Mouse (Mus musculus): Measurements from ENCODE around the gene Scrn3. TPM values are rescaled to one million over a fixed set of nuclear protein-coding genes. Genes with fewer than 3 reads are reported as not detected.

Gene Scrn3
- polyA plus RNA-seq, 1 experiment from 2014 or later: 7.9 TPM

DNA sequence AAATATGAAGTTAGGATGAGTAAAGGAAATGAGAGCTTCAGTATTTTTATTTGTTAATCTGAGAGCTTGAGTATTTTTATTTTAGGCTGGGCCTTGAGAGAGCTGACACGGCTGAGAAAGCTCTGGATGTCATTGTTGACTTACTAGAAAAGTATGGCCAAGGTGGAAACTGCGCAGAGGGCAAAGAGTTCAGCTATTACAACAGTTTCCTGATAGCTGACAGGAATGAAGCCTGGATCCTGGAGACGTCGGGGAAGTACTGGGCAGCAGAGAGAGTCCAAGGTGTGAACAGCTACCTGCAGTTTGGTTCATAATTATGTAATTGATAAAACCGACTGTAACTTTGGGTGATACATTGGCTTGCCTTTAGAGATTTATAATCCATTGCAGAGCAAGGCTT, 6.8 kb downstream of the Scrn3 start:
- WGBS: 88% methylated on average over 5 of the region's 5 CpGs
- no peak overlapping the region for H3K9ac ChIP-seq (replicated peaks; ENCODE audit: low read length)
- H3K9me3 ChIP-seq (ENCODE audit: control insufficient read depth, low read length): no peaks in the 10 kb centered on the region
- ATAC-seq (ENCODE audit: low FRiP score, low TSS enrichment) (no peak), DNase-seq (no peak)
- no peak overlapping the region for H3K27ac ChIP-seq (replicated peaks; ENCODE audit: low read depth, low read length)
- no peaks in the 10 kb centered on the region for H3K4me1 ChIP-seq (ENCODE audit: control insufficient read depth, insufficient read depth, low read length)
- no peak overlapping the region for H3K4me3 ChIP-seq (replicated peaks; ENCODE audit: low read depth, low read length)
- no peaks in the 10 kb centered on the region for H3K36me3 ChIP-seq (ENCODE audit: control insufficient read depth, insufficient read depth, low read length)
- no peaks in the 10 kb centered on the region for H3K27me3 ChIP-seq (ENCODE audit: control insufficient read depth, insufficient read depth, low read length)
- no peak overlapping the region for H3K4me2 ChIP-seq (ENCODE audit: low read length)

DNA sequence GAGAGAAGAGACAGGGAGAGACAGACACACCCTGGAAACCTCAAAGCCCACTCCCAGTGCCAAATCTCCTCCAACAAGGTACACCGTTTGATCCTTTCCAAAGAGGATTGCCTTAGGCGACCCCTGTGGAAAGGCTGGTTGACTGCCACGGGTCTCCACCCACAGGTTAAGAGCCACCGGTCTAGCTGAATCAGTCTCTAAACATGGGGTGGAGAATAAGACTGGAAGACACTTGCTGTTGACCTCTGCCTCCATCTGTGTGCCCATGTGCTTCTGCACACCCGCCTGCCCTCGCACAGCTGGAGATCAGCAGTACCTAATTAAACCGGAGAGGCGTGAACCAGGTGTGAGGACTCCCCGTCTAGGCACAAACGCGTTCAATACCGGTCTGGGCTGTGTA, 10.6 kb downstream of the Scrn3 start:
- H3K9ac ChIP-seq (replicated peaks; ENCODE audit: low read length): no peak overlapping the region
- H3K9me3 ChIP-seq (ENCODE audit: control insufficient read depth, low read length): no peaks in the 10 kb centered on the region
- no peak overlapping the region for H3K27ac ChIP-seq (replicated peaks; ENCODE audit: low read depth, low read length)
- H3K4me3 ChIP-seq (replicated peaks; ENCODE audit: low read depth, low read length): no peak overlapping the region
- WGBS: 73% methylated on average over 12 of the region's 12 CpGs
- no peak for DNase-seq
- no peak overlapping the region for H3K4me2 ChIP-seq (ENCODE audit: low read length)
- H3K27me3 ChIP-seq (ENCODE audit: control insufficient read depth, insufficient read depth, low read length): no peaks in the 10 kb centered on the region
- no peak for ATAC-seq (ENCODE audit: low FRiP score, low TSS enrichment)
- no peaks in the 10 kb centered on the region for H3K36me3 ChIP-seq (ENCODE audit: control insufficient read depth, insufficient read depth, low read length)
- H3K4me1 ChIP-seq (ENCODE audit: control insufficient read depth, insufficient read depth, low read length): no peaks in the 10 kb centered on the region

DNA sequence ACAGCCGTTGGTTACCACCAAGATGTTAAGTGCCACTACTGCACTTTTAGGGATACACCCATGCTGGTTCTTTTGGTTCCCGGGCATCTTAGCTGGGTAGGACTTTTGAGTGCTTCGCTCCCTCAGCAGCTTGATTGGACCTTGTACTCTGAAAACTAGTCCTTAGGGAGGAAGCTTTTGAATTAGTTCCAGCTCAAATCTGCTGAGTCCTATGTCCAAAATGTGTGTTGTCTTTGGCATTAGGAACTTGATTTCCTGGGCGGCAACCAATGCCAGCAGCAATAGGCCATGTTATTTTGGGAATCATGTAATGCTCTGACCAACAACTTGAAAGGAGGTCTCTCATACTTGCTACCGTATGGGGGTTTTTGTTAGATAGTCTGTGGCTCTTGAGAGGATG, 13.5 kb downstream of the Scrn3 start:
- no peaks in the 10 kb centered on the region for H3K36me3 ChIP-seq (ENCODE audit: control insufficient read depth, insufficient read depth, low read length)
- no peak for ATAC-seq (ENCODE audit: low FRiP score, low TSS enrichment)
- H3K9me3 ChIP-seq (ENCODE audit: control insufficient read depth, low read length): no peaks in the 10 kb centered on the region
- no peak overlapping the region for H3K27ac ChIP-seq (replicated peaks; ENCODE audit: low read depth, low read length)
- H3K9ac ChIP-seq (replicated peaks; ENCODE audit: low read length): no peak overlapping the region
- DNase-seq: no peak
- 73% methylated on average over 5 of the region's 5 CpGs for WGBS
- H3K4me3 ChIP-seq (replicated peaks; ENCODE audit: low read depth, low read length): no peak overlapping the region
- no peaks in the 10 kb centered on the region for H3K4me1 ChIP-seq (ENCODE audit: control insufficient read depth, insufficient read depth, low read length)
- H3K4me2 ChIP-seq (ENCODE audit: low read length): no peak overlapping the region
- no peaks in the 10 kb centered on the region for H3K27me3 ChIP-seq (ENCODE audit: control insufficient read depth, insufficient read depth, low read length)

DNA sequence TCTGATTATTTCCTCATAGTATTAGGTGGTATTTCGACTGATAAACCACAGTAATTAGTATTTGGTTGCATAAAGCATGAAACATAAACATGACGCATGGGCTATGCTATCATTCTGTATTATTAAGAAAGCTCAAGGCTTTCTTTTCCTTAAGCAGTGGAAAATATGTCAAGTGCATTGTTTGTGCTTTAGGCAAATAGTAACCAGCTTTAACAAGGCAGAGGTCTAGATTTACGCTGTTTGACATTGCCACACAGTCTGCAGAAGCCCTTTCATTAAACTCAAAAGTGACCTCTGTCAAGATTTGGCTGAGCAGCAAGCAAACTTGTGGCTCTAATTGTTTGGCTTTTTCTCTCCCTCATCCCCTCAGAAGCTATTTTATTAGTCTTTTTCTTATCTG, 23.5 kb downstream of the Scrn3 start:
- Histone ChIP-seq H3K4me1 (ENCODE audit: control insufficient read depth, insufficient read depth, low read length) (no peaks in the 10 kb centered on the region), H3K27me3 (ENCODE audit: control insufficient read depth, insufficient read depth, low read length) (no peaks in the 10 kb centered on the region), H3K4me2 (ENCODE audit: low read length) (no peak overlapping the region), H3K36me3 (ENCODE audit: control insufficient read depth, insufficient read depth, low read length) (no peaks in the 10 kb centered on the region), H3K9me3 (ENCODE audit: control insufficient read depth, low read length) (no peaks in the 10 kb centered on the region), H3K27ac (replicated peaks; ENCODE audit: low read depth, low read length) (no peak overlapping the region), H3K9ac (replicated peaks; ENCODE audit: low read length) (no peak overlapping the region), H3K4me3 (replicated peaks; ENCODE audit: low read depth, low read length) (no peak overlapping the region)
- WGBS: 94% methylated on average over 3 of the region's 3 CpGs
- DNase-seq: no peak
- no peak for ATAC-seq (ENCODE audit: low FRiP score, low TSS enrichment)

DNA sequence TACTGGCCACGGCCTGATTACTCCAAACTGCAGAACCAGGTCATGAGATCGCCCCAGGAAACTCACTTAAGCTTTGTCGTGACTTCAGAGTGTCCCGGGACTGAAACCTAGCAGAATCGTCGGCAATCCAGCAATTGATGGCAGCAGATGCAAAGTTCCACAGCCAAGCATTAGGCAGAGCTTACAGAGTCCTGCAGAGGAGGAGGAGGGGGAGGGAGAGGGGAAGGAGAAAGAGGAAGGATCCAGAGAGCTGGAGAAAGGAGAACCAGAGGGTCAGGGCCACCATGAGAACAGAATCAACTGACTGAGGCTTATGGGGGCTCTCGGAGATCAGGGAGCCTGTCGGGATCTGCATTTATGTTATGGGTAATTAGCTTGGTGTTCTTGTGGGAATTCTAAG, 26.0 kb downstream of the Scrn3 start:
- Histone ChIP-seq H3K4me3 (replicated peaks; ENCODE audit: low read depth, low read length) (no peak overlapping the region), H3K9me3 (ENCODE audit: control insufficient read depth, low read length) (no peaks in the 10 kb centered on the region), H3K36me3 (ENCODE audit: control insufficient read depth, insufficient read depth, low read length) (no peaks in the 10 kb centered on the region), H3K9ac (replicated peaks; ENCODE audit: low read length) (no peak overlapping the region), H3K4me1 (ENCODE audit: control insufficient read depth, insufficient read depth, low read length) (no peaks in the 10 kb centered on the region), H3K27me3 (ENCODE audit: control insufficient read depth, insufficient read depth, low read length) (no peaks in the 10 kb centered on the region), H3K4me2 (ENCODE audit: low read length) (no peak overlapping the region), H3K27ac (replicated peaks; ENCODE audit: low read depth, low read length) (no peak overlapping the region)
- ATAC-seq (ENCODE audit: low FRiP score, low TSS enrichment) (no peak), DNase-seq (no peak)
- WGBS: 77% methylated on average over 8 of the region's 8 CpGs

DNA sequence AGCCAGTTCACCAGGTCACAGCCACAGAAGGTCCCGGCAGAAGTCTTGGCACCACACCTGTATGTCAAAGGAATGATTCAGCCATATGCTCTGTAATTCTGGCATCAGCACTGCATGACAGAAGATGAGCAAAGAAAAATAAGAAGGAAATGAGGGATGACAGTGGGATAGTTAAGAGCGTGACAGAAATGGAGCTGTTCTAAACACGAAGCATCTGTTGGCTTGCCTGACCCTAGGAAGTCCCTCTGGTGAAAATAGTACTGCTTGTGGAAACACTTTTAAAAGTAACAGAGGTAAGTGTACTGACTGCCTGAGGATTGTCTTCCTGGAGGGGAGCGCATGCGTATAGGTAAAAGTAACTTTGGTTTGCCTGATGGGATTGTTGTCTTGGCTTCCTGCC, 31.3 kb downstream of the Scrn3 start:
- Histone ChIP-seq H3K4me1 (ENCODE audit: control insufficient read depth, insufficient read depth, low read length) (0 out of 2 replicates have a peak, but pooled peaks cover 8% of the 10 kb centered on the region), H3K27ac (replicated peaks; ENCODE audit: low read depth, low read length) (no peak overlapping the region), H3K4me2 (ENCODE audit: low read length) (no peak overlapping the region), H3K36me3 (ENCODE audit: control insufficient read depth, insufficient read depth, low read length) (no peaks in the 10 kb centered on the region), H3K9ac (replicated peaks; ENCODE audit: low read length) (no peak overlapping the region), H3K27me3 (ENCODE audit: control insufficient read depth, insufficient read depth, low read length) (no peaks in the 10 kb centered on the region), H3K9me3 (ENCODE audit: control insufficient read depth, low read length) (no peaks in the 10 kb centered on the region), H3K4me3 (replicated peaks; ENCODE audit: low read depth, low read length) (no peak overlapping the region)
- DNase-seq: no peak
- 96% methylated on average over 5 of the region's 5 CpGs for WGBS
- ATAC-seq (ENCODE audit: low FRiP score, low TSS enrichment): no peak

DNA sequence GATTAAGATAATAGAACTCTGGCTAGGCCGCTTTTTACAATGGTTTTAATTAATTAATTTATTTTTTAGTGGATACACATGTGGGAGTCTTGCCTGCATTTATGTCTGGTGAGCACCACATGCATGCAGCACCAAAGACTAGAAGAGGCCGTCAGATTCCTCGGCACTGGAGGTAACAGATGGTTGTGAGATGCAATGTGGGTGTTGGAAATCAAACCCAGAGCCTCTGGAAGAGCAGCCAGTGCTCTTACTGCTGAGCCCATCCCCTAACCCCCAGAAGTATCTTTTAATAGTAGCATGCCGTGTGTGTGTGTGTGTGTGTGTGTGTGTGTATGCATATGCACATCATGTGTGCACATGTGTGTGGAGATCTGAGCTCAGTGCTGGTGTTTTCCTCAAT, 32.8 kb downstream of the Scrn3 start:
- Histone ChIP-seq H3K9ac (replicated peaks; ENCODE audit: low read length) (no peak overlapping the region), H3K9me3 (ENCODE audit: control insufficient read depth, low read length) (no peaks in the 10 kb centered on the region), H3K4me1 (ENCODE audit: control insufficient read depth, insufficient read depth, low read length) (0 out of 2 replicates have a peak, but pooled peaks cover 8% of the 10 kb centered on the region), H3K4me3 (replicated peaks; ENCODE audit: low read depth, low read length) (no peak overlapping the region), H3K36me3 (ENCODE audit: control insufficient read depth, insufficient read depth, low read length) (no peaks in the 10 kb centered on the region), H3K27ac (replicated peaks; ENCODE audit: low read depth, low read length) (no peak overlapping the region), H3K27me3 (ENCODE audit: control insufficient read depth, insufficient read depth, low read length) (no peaks in the 10 kb centered on the region), H3K4me2 (ENCODE audit: low read length) (no peak overlapping the region)
- WGBS: 90% methylated on average over 4 of the region's 4 CpGs
- DNase-seq: no peak
- ATAC-seq (ENCODE audit: low FRiP score, low TSS enrichment): no peak

DNA sequence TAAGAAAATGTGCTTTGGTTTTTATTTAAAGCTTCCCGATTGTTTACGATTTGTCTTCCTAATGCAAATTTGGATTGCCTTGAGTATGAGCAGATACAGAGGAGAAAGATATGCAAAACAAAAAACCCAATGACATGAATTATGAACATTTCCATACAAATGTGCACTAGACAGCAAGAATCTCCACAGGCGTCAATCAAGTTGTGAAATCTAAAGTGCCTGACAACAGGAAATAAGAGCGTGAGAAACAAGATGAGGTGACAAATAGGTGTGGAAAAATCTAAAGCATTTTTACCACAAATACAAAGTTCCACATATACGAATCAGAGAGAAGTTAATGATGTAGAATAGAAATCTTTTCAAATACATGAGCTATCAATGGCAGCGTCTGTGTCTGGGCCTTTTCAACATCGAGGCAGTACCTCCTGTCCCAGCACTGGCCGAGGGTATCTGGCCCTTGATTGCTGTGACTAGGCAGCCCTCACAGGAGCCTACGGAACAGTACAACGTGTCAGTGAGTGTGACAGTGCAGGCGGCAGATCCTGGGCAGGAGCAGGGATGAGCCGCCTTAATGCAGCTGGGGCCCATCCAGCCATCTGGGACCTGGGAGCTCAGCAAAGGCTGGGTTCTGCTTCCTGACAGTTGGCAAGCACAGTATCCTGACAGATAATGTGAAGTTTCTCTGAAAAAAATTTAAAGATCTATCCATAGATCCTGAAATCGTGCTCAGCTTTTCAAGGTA, 34.1 kb downstream of the Scrn3 start:
- peak overlapping the region; percentile 55; the same call in 1 of the 2 replicates for H3K27ac ChIP-seq (replicated peaks; ENCODE audit: low read depth, low read length)
- 61% methylated on average over 13 of the region's 13 CpGs for WGBS
- H3K9me3 ChIP-seq (ENCODE audit: control insufficient read depth, low read length): no peaks in the 10 kb centered on the region
- no peak for ATAC-seq (ENCODE audit: low FRiP score, low TSS enrichment)
- no peak overlapping the region; the same call in 1 of the 2 replicates for H3K9ac ChIP-seq (replicated peaks; ENCODE audit: low read length)
- no peaks in the 10 kb centered on the region for H3K27me3 ChIP-seq (ENCODE audit: control insufficient read depth, insufficient read depth, low read length)
- H3K36me3 ChIP-seq (ENCODE audit: control insufficient read depth, insufficient read depth, low read length): no peaks in the 10 kb centered on the region
- H3K4me2 ChIP-seq (ENCODE audit: low read length): no peak overlapping the region
- 0 out of 2 replicates have a peak, but pooled peaks cover 8% of the 10 kb centered on the region for H3K4me1 ChIP-seq (ENCODE audit: control insufficient read depth, insufficient read depth, low read length)
- H3K4me3 ChIP-seq (replicated peaks; ENCODE audit: low read depth, low read length): no peak overlapping the region
- DNase-seq: peak; percentile 17

DNA sequence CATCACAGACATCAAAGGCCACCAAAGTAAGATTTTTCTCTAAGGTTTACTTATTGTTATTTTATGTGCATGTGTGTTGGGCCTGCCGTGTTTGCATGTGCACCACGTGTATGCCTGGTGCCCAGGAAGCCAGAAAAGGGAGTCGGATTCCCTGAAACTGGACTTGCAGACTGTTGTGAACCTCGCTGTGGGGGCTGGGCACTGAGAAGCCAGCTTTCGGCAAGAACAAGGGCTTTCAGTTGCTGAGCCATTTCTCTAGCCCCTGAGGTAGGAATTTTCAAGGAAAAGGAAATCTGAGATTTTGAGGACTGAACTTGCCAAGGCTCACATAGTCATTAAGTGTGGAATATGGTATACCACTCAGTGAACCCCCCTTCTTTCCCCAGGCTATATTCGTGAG, 34.7 kb downstream of the Scrn3 start:
- Histone ChIP-seq H3K4me3 (replicated peaks; ENCODE audit: low read depth, low read length) (no peak overlapping the region), H3K36me3 (ENCODE audit: control insufficient read depth, insufficient read depth, low read length) (no peaks in the 10 kb centered on the region), H3K27me3 (ENCODE audit: control insufficient read depth, insufficient read depth, low read length) (no peaks in the 10 kb centered on the region), H3K9me3 (ENCODE audit: control insufficient read depth, low read length) (no peaks in the 10 kb centered on the region), H3K4me2 (ENCODE audit: low read length) (no peak overlapping the region), H3K4me1 (ENCODE audit: control insufficient read depth, insufficient read depth, low read length) (0 out of 2 replicates have a peak, but pooled peaks cover 8% of the 10 kb centered on the region), H3K27ac (replicated peaks; ENCODE audit: low read depth, low read length) (peak overlapping the region; percentile 49; the same call in 1 of the 2 replicates), H3K9ac (replicated peaks; ENCODE audit: low read length) (no peak overlapping the region)
- ATAC-seq (ENCODE audit: low FRiP score, low TSS enrichment) (no peak), DNase-seq (peak; percentile 26)
- WGBS: 61% methylated on average over 6 of the region's 6 CpGs

Measured in midbrain, embryonic 14.5 days (tissue).